Mouse (Mus musculus): Measurements from ENCODE around the gene Cts7. TPM values are rescaled to one million over a fixed set of nuclear protein-coding genes. Genes with fewer than 3 reads are reported as not detected.

Cts7 gene
- polyA plus RNA-seq (2021; fragmentation: Nextera tagmentation): not detected in 2 replicates
- long read RNA-seq, experiment 1: 0 reads
- long read RNA-seq, experiment 2: 0 reads

GRCm38 (mm10) chr13:61358097-61358496, at the start of gene Cts7:
Cts7 (minus strand) TSS chr13:61358197.

Other genes starting within 250 kb of the Cts7 start
- gene Ctsr, start 193.9 kb downstream of the Cts7 start, polyA plus RNA-seq (2021; fragmentation: Nextera tagmentation): not detected in 2 replicates
- not detected in 2 replicates for gene Cts6, start 154.8 kb downstream of the Cts7 start, polyA plus RNA-seq (2021; fragmentation: Nextera tagmentation)
- not detected in 2 replicates for gene Cts8, start 102.8 kb downstream of the Cts7 start, polyA plus RNA-seq (2021; fragmentation: Nextera tagmentation)
- not detected in 2 replicates for gene Gm49398, start 69.4 kb downstream of the Cts7 start, polyA plus RNA-seq (2021; fragmentation: Nextera tagmentation)
- not detected in 2 replicates for gene Ctsm, start 183.6 kb upstream of the Cts7 start, polyA plus RNA-seq (2021; fragmentation: Nextera tagmentation)
- not detected in 2 replicates for gene Gm49352, start 210.0 kb upstream of the Cts7 start, polyA plus RNA-seq (2021; fragmentation: Nextera tagmentation)
- gene Cts3, start 211.9 kb upstream of the Cts7 start, polyA plus RNA-seq (2021; fragmentation: Nextera tagmentation): not detected in 2 replicates

Measured in left cerebral cortex, adult 6 months (tissue).